9 mouse cellular contexts compared by ENCODE assay signal in genomic region chr6:99991079-99991478, GRCm38 (mm10).
DNase-seq lines count a peak whose midpoint lies in the region; ATAC-seq lines count a peak whose summit lies in the region.
"Had no signal": no experiment of that assay in that cellular context is flagged by ENCODE, and none has a peak within 500 bp of the region (broad histone marks: within the 10 kb centered on the region; RNA-seq: fewer than 3 reads in every experiment).

No protein-coding gene starts in this region.

- H3K36me3 ChIP-seq in embryonic facial prominence, embryonic 12.5 days = no peaks in the 10 kb centered on the region

- no peak overlapping the region for H3K4me2 ChIP-seq in embryonic facial prominence, embryonic 12.5 days (replicated peaks)

- peaks cover 7% of the 10 kb centered on the region; the same call in 1 of the 2 replicates for H3K27me3 ChIP-seq in embryonic facial prominence, embryonic 12.5 days

- 53% methylated on average over 7 of the region's 7 CpGs for WGBS in embryonic facial prominence, embryonic 12.5 days

- H3K27ac ChIP-seq in embryonic facial prominence, embryonic 12.5 days = peak overlapping the region; percentile 60; the same call in 1 of the 2 replicates

- H3K4me1 ChIP-seq in embryonic facial prominence, embryonic 12.5 days = peaks cover 37% of the 10 kb centered on the region
- H3K4me1 ChIP-seq: megakaryocyte, embryonic 14.5 days had no signal

- DNase-seq in 3T3-L1 (ENCODE audit: low read depth, low spot score) (peak; percentile 99), adipocyte (ENCODE audit: low spot score) (peak; percentile 80)
- peak; percentile 95 for DNase-seq in heart, postnatal 4 days
- peak; percentile 60 to 68 for DNase-seq in left cerebral cortex, postnatal 14 days (ENCODE audit: low spot score in 2 of 2)
- peak; percentile 97 for DNase-seq in urinary bladder, postnatal 14 days (ENCODE audit: low spot score)
- no peak for DNase-seq in layer of hippocampus, adult 9-10 months (ENCODE audit: low spot score)

- H3K4me3 ChIP-seq in embryonic facial prominence, embryonic 12.5 days = no peak overlapping the region
- H3K4me3 ChIP-seq: megakaryocyte, embryonic 14.5 days had no signal

- ATAC-seq in embryonic facial prominence, embryonic 12.5 days (ENCODE audit: insufficient number of reproducible peaks, insufficient read depth, low FRiP score, low TSS enrichment) = 0 out of 2 replicates have a peak, but pooled peaks have one; percentile 39
- peak; percentile 81 for ATAC-seq in megakaryocyte-erythroid progenitor cell, adult 5-6 weeks (replicated peaks; ENCODE audit: low FRiP score, low TSS enrichment, poor library complexity, severe bottlenecking)

- no peaks in the 10 kb centered on the region for H3K9me3 ChIP-seq in embryonic facial prominence, embryonic 12.5 days
- H3K9me3 ChIP-seq: megakaryocyte, embryonic 14.5 days had no signal

- no peak overlapping the region for H3K9ac ChIP-seq in embryonic facial prominence, embryonic 12.5 days

- intact Hi-C loops in left cerebral cortex, postnatal 14 days (cut with DNase I) = no loop called here
